Mouse (Mus musculus) lung, postnatal 0 days (tissue): ENCODE data around the gene Osbpl10.

ENCODE experiments used
- CTCF ChIP-seq: IDR thresholded peaks from 2 replicates; pipeline ENCODE4 v1.5.1; 2016; ENCODE audit warnings: antibody characterized with exemption, mild to moderate bottlenecking
- EP300 ChIP-seq: IDR thresholded peaks from 2 replicates; pipeline ENCODE4 v1.6.1; 2016; ENCODE audit warnings: antibody characterized with exemption, mild to moderate bottlenecking, control low read depth

- TF ChIP-seq EP300 (no peak), CTCF (no peak)
Measured at GRCm38 (mm10) chr9:115120276-115120675, 141.9 kb downstream of the Osbpl10 start.
